Mouse (Mus musculus) ovary, postnatal 36 days (tissue): ENCODE data around the gene Lrrc7.
"Not testable (repeated sequence)": the region's sequence is repeated elsewhere in the genome, so short reads cannot be mapped to it uniquely, and the experiment has no call there.

Experiments used
- DNase-seq: peaks from one replicate; pipeline ENCODE4 v3.0.0; 2022; ENCODE audit warnings: low spot score, mixed read lengths

The Lrrc7 gene

GRCm38 (mm10) chr3:158164452-158164851 is 397.6 kb downstream of the Lrrc7 start:
- DNase-seq: no peak

GRCm38 (mm10) chr3:158163127-158163526 is 398.9 kb downstream of the Lrrc7 start:
- no peak for DNase-seq

GRCm38 (mm10) chr3:158161924-158162490 is 400.0 kb downstream of the Lrrc7 start:
- DNase-seq: no peak

GRCm38 (mm10) chr3:158155515-158156286 is 406.3 kb downstream of the Lrrc7 start:
- DNase-seq: no peak

GRCm38 (mm10) chr3:158154134-158154533 is 407.9 kb downstream of the Lrrc7 start:
- DNase-seq: no peak

- DNase-seq: no peak
These were observed 413.0 kb downstream of the Lrrc7 start for GRCm38 (mm10) chr3:158148998-158149397.

- no peak for DNase-seq
These were observed 421.4 kb downstream of the Lrrc7 start for GRCm38 (mm10) chr3:158140629-158141028.

GRCm38 (mm10) chr3:158137796-158138195 is 424.2 kb downstream of the Lrrc7 start:
- DNase-seq: no peak

- DNase-seq: no peak
These were observed 430.3 kb downstream of the Lrrc7 start for GRCm38 (mm10) chr3:158131672-158132071.

- no peak for DNase-seq
These were observed 430.8 kb downstream of the Lrrc7 start for GRCm38 (mm10) chr3:158131233-158131632.

GRCm38 (mm10) chr3:158122899-158123298 is 439.1 kb downstream of the Lrrc7 start:
- DNase-seq: no peak

- no peak for DNase-seq
These were observed 456.8 kb downstream of the Lrrc7 start for GRCm38 (mm10) chr3:158105260-158105659.

- DNase-seq: no peak
These were observed 458.6 kb downstream of the Lrrc7 start for GRCm38 (mm10) chr3:158103467-158103866.

- DNase-seq: not testable (repeated sequence)
These were observed 459.5 kb downstream of the Lrrc7 start for GRCm38 (mm10) chr3:158102530-158102929.

GRCm38 (mm10) chr3:158102043-158102442 is 460.0 kb downstream of the Lrrc7 start:
- not testable (repeated sequence) for DNase-seq

- DNase-seq: no peak
These were observed 468.1 kb downstream of the Lrrc7 start for GRCm38 (mm10) chr3:158093919-158094318.

- DNase-seq: no peak
These were observed 470.4 kb downstream of the Lrrc7 start for GRCm38 (mm10) chr3:158091601-158092000.

GRCm38 (mm10) chr3:158077828-158078227 is 484.2 kb downstream of the Lrrc7 start:
- DNase-seq: no peak

- no peak for DNase-seq
These were observed 484.6 kb downstream of the Lrrc7 start for GRCm38 (mm10) chr3:158077380-158077772.

- no peak for DNase-seq
These were observed 485.2 kb downstream of the Lrrc7 start for GRCm38 (mm10) chr3:158076685-158077379.

GRCm38 (mm10) chr3:158075004-158075403 is 487.0 kb downstream of the Lrrc7 start:
- DNase-seq: no peak

- no peak for DNase-seq
These were observed 493.3 kb downstream of the Lrrc7 start for GRCm38 (mm10) chr3:158068613-158069263.

- no peak for DNase-seq
These were observed 494.1 kb downstream of the Lrrc7 start for GRCm38 (mm10) chr3:158067916-158068315.
